Mouse (Mus musculus): ENCODE results near the gene Il2ra. TPM values are rescaled to one million over a fixed set of nuclear protein-coding genes. Genes with fewer than 3 reads are reported as not detected.
"Not testable (repeated sequence)": the region's sequence is repeated elsewhere in the genome, so short reads cannot be mapped to it uniquely, and the experiment has no call there.

Gene Il2ra
- total RNA-seq, 2 experiments from 2014 or later: 0.45 to 0.92 TPM

DNA sequence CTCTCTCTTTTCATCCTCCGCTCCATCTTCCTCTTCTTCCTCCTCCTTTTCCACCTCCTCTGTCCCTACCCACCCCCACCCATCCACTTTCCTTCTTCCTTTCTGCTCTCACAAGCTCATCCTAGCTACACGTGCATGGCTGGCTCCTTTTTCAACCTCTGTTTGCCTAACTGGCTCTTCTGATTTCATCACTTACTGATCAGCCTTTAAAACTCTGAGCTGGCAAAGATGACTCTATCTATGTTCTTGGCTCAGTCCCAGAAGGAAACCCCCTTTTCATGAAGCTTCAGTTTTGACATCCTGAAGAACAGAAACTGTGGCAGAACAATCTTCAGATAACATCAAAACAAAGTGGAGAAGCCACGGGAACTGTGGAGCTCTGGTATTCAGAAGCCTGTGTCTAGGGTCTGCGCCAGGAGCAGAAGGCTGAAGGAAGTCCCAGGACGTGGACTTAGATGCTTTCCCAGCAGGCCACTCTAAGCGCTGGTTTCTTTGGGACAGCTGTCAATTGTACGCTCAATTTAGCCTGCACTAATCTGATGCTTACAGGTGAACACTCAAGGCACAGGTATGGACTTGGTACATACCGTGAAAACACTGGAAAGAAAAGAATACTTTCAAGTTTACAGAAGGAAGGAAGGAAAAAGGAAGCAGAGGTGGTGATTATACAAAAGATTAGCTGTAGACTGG lies 47.7 kb downstream of the Il2ra start:
- DNase-seq: no peak
- no peak overlapping the region for H3K27ac ChIP-seq
- intact Hi-C loops (cut with DNase I): no loop called here

DNA sequence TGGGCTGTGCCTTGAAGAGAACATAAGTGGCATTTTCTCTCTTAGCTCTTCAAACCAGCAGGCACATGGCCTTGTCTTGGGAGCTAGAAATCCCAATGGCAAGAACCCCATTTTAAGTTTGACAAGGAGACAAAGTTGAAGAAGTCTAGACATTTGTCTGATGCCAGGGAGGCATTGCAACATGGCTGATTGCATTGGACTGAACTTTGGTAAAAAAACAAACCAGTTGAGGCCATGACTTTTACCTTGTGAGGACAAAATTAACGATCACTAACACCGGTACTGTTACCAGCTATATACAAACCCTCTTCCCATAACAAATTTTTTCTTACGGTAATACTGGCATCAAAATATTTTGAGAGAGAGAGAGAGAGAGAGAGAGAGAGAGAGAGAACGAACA lies 50.7 kb downstream of the Il2ra start:
- no peak for DNase-seq
- Histone ChIP-seq H3K27ac (no peak overlapping the region), H3K4me3 (no peak overlapping the region)
- intact Hi-C loops (cut with DNase I): no loop called here
- TF ChIP-seq CTCF (IDR thresholded peaks at IDR 0.05): no peak

More for the DNA sequence above, 47.7 kb downstream of the Il2ra start:
- no peak overlapping the region for H3K4me3 ChIP-seq
- TF ChIP-seq CTCF (IDR thresholded peaks at IDR 0.05): no peak

DNA sequence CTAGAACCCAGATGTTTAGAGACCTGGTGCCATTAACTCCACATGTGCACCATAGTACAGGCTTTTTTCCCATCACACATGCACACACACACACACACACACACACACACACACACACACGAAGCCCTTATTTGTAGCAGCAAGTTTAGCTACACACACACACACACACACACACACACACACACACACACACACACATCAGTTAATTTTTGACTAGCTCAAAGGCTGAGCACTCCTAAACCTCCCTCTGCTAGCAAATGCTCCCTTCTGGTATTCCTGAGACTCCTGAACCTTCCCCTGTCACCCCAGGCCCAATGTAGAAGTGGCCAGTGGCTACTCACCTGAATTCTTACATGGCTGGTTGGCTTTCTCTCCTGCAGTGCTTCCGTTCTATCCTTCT lies 51.5 kb downstream of the Il2ra start:
- H3K27ac ChIP-seq: no peak overlapping the region
- no peak for DNase-seq
- intact Hi-C loops (cut with DNase I): no loop called here
- TF ChIP-seq CTCF (IDR thresholded peaks at IDR 0.05): no peak
- no peak overlapping the region for H3K4me3 ChIP-seq

DNA sequence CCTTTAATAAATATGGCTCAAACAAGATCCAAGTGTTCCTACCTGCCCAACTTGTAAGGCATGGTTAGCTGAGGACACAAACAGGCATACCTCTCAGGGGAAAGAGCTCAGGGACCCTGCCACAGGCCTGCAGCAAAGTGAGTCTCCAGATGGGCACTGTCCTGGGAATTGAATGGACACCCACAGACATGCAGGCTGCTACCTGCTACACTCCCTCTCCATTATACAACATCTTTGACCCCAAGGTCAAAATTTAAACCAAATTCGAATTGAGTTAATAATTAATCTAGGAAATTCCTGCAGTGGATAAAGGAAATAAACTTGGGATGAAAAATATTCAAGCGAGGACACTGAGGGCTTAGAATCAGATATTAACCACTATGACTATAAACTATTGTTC lies 53.3 kb downstream of the Il2ra start:
- intact Hi-C loops (cut with DNase I): no loop called here
- Histone ChIP-seq H3K4me3 (no peak overlapping the region), H3K27ac (no peak overlapping the region)
- no peak for DNase-seq
- TF ChIP-seq CTCF (IDR thresholded peaks at IDR 0.05): no peak

DNA sequence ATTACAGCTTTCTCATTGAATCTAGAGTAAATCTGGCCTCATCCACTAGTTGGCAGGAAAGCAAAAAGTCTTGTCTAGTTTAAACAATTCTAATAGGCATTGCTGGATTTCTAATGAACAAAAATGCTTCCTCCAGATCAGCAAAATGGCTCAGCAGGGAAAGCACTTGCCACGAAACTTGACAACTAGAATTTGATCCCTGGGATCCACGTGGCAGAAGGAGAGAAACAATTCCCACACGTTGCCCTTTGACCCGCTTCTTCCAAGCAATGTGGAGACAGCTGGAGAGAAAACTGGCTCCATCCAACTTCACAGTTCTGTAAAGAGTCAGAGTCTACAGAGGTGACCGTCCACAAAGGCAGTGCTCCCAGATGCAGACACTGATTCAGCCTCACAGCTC lies 56.4 kb downstream of the Il2ra start:
- intact Hi-C loops (cut with DNase I): no loop called here
- DNase-seq: no peak
- no peak overlapping the region for H3K27ac ChIP-seq
- no peak overlapping the region for H3K4me3 ChIP-seq
- TF ChIP-seq CTCF (IDR thresholded peaks at IDR 0.05): no peak

DNA sequence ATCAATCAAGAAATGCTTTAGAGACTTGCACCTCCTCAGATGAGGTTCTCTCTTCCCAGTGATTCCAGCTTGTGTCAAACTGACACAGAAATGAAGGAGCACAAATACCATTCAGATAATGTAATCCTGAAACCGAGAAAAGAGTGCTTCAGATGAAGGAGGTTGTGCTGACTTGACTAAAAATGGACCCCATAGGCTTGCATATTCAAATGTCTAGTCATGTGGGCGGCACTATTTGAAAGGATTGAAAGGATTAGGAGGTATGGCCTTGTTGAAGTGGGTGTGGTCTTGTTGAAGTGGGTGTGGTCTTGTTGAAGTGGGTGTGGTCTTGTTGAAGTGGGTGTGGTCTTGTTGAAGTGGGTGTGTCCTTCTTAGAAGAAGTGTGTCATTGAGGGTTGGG lies 57.3 kb downstream of the Il2ra start:
- Histone ChIP-seq H3K4me3 (no peak overlapping the region), H3K27ac (no peak overlapping the region)
- no peak for TF ChIP-seq CTCF (IDR thresholded peaks at IDR 0.05)
- intact Hi-C loops (cut with DNase I): loop anchor here (10.0 kb wide), 1 partner anchor 95 kb away; the partner anchor contains the start of gene Rbm17
- no peak for DNase-seq

DNA sequence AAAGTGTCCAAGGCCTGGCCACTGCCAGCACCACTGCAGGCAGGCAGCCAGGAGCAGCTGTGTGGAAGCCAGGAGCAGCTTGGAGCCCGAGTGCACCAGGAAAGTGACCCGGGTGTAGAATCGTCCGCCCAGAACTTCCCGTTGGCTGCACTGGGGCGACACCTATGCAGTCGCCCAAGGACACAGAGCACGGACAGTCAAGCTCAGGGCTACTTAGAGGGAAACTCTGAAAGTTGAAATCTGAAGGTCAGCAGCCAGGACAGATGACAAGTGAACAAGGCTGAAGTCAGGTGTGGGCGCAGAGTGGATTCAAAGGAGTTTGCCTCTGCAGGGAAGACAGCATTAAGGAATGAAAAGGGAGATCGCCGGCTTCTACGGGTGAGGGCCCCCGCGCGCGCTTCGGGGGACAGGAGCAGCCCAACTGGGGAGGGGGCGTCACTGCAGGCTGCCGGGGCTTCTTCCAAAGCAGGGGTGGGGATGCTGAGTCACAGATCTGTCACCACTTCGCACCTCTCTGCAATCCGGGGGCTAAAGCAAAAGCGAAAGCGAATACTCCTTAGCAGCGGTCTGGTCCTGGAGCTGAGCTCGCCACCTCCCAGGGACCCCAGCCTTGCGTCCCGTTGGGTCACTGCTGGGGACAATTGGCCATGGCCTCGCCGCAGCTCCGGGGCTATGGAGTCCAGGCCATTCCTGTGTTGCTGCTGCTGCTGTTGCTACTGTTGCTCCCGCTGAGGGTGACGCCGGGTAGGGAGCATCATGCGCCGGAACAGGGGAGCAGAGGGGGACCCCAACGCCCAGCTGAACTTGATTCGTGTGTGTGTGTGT lies 62.8 kb downstream of the Il2ra start, which contains the start of gene Il15ra:
Gene Il15ra, plus strand, starts transcription at position 90 of the 825 bp plus-strand sequence.
- peak within 1 kb of the TSS; percentile 98 for H3K27ac ChIP-seq
- peak within 1 kb of the TSS; percentile 98 for H3K4me3 ChIP-seq
- intact Hi-C loops (cut with DNase I): loop anchor here (5.0 to 10.0 kb wide), 2 partner anchors 72 to 101 kb away; partner anchors contain the start of genes Ankrd16, Fbh1 and Rbm17
- DNase-seq: peak; percentile 97
- TF ChIP-seq CTCF (IDR thresholded peaks at IDR 0.05): no peak

DNA sequence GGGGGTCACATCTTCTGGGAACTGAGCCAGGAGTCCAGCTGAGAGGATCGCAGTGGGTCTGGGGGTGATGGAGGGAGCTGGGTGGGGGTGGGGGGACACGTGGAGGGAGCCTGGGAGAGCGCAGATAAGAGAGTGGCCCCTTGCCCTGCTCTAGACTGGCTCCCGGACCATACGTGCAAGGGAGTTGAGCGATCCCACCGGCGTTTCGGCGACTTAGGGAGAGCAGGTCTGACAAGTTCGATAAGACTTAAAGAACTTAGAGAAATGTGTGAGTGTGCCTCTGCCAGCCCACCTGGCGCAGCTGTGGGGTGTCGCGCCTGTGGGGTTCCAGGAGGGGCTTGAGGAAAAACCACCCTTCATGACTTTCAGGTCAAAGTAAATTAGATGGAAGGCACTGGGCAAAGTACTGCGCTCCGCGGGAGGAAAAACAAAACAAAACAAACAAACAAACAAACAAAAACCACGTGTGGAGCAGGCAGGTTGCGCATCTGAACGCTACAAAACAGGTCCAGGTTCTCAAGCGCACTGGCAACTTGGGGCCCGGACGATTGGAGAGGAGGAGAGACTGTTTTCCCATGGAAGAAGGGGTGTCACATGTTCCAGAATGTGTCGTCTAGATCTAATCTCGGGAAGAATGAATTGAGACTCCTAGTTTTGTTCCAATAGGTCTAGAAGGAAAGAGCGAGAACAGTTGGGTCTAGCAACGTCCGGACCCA lies 63.6 kb downstream of the Il2ra start:
- intact Hi-C loops (cut with DNase I): loop anchor here (5.0 to 10.0 kb wide), 2 partner anchors 71 to 101 kb away; partner anchors contain the start of genes Ankrd16, Fbh1 and Rbm17
- peak overlapping the region; percentile 98 for H3K4me3 ChIP-seq
- TF ChIP-seq CTCF (IDR thresholded peaks at IDR 0.05): no peak
- DNase-seq: peak; percentile 24
- peak overlapping the region; percentile 98 for H3K27ac ChIP-seq

DNA sequence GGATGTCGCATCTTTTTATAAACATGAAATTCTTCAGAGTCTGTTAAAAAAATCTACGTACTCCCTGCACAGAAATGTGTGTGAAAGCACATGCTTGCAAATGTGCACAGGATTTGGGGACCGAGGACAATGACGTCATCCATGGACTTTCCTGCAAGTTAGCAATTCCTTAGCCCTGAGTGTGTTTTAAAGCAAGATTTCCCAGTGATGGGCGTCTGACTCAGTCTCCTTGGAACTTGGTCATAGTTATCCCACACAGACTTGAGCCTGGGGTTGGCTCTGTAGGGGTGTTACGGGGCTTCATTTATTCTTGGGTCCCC lies 64.1 kb downstream of the Il2ra start:
- intact Hi-C loops (cut with DNase I): loop anchor here (5.0 to 10.0 kb wide), 2 partner anchors 71 to 102 kb away; partner anchors contain the start of genes Ankrd16, Fbh1 and Rbm17
- no peak for DNase-seq

DNA sequence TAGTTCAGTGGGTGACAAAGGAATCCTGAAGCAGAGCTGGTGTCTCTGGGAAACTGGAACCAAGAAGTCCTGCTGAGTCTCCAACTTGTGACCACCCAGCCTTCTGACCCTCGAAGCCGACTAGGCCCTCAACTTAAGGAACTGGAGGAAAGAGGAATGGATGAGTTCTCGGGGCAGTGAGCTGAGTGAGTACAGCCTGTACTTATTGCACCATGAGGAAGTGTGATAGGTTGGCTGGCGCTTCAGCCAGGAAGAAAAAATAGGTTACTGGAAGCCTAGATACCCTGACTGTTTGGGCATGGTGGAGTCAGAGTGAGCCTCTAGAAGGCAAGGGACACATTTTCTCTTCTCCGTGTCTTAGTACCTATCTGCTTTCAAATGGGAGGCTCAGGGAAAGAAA lies 65.9 kb downstream of the Il2ra start:
- peak; percentile 73 for DNase-seq
- peak overlapping the region; percentile 31; the same call in 1 of the 2 replicates for H3K4me3 ChIP-seq
- intact Hi-C loops (cut with DNase I): loop anchor here (5.0 to 10.0 kb wide), 2 partner anchors 69 to 104 kb away; partner anchors contain the start of genes Ankrd16, Fbh1 and Rbm17

More for the DNA sequence above, 64.1 kb downstream of the Il2ra start:
- no peak for TF ChIP-seq CTCF (IDR thresholded peaks at IDR 0.05)
- peak overlapping the region; percentile 98 for H3K4me3 ChIP-seq
- peak overlapping the region; percentile 98 for H3K27ac ChIP-seq

DNA sequence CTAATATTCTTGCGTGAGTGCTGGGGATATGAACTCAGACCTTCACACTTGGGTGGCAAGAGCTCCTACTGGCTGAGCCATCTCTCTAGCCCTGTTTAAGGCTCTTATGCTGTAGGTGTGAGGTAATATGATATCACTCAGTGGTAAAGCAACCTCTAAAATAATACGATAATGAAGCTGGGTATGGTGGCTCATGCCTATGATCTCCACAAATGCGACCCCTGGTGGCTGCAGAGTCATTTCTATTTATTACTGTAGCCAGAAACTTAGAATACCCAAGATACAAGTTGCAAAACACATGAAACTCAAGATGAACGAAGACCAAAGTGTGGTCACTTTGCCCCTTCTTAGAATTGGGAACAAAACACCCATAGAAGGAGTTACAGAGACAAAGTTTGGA lies 67.5 kb downstream of the Il2ra start:
- H3K4me3 ChIP-seq; DNase-seq; intact Hi-C loops (cut with DNase I); H3K27ac ChIP-seq: not testable (repeated sequence)
- TF ChIP-seq CTCF (IDR thresholded peaks at IDR 0.05): peak; percentile 41

More for the DNA sequence above, 65.9 kb downstream of the Il2ra start:
- peak overlapping the region; percentile 98 for H3K27ac ChIP-seq
- no peak for TF ChIP-seq CTCF (IDR thresholded peaks at IDR 0.05)

DNA sequence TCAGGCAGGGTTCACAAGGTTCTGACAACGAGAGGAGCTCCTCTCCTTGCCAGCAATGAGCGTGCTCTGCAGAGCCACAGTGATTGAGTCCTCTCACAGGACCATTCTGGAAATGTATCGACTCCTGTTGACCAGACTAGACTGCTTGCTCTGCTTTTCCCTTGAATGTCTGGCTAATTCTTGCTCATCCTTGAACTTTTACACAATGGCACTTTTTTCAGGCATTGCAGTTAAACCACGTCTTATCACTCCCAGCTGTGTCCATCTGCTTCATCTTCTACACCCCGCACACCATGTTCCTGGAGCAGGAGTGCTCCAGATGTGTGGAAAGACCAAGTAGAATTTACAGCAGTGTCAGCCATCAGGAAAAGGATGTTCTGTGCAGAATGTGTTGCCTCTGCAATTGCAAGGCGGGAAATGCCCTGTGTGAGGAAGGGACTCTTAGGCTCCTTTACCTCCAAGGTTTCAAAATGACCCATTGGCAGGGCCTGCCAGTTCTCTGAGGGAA lies 69.9 kb downstream of the Il2ra start:
- intact Hi-C loops (cut with DNase I): no loop called here
- Histone ChIP-seq H3K27ac (peak overlapping the region; percentile 48), H3K4me3 (no peak overlapping the region)
- no peak for DNase-seq
- TF ChIP-seq CTCF (IDR thresholded peaks at IDR 0.05): no peak

Measured in gastrocnemius, adult 2 months (tissue).